Mouse (Mus musculus) heart, adult 11 months (tissue): Measurements from ENCODE around the gene Asz1.

ENCODE experiments used
- DNase-seq: peaks from one replicate; pipeline ENCODE4 v3.0.0; 2022

The Asz1 gene

GRCm38 (mm10) chr6:18002065-18002464 is 106.8 kb downstream of the Asz1 start:
- peak; percentile 59 for DNase-seq
